Mouse (Mus musculus) midbrain, embryonic 13.5 days (tissue): ENCODE measurements at regions not wholly inside any gene's neighbourhood (a gene's known extent, or its start where the extent isn't known, plus 50 kb on each side); places are given as distances from the start of the nearest gene placed in this dataset.

Experiments
- ATAC-seq: fragments of 200-750 bp; cut with Nextera tagmentation; 2 replicates; pipeline ENCODE4 v1.8.0; 2017; ENCODE audit warnings: mild to moderate bottlenecking, moderate TSS enrichment, moderate library complexity
- H3K27ac ChIP-seq: fragments of 300-500 bp; sonication (generic); 2 replicates; pipeline ENCODE4 v1.5.1; 2015; ENCODE audit warnings: inconsistent platforms, mild to moderate bottlenecking, moderate library complexity
- H3K27me3 ChIP-seq: fragments of 300-500 bp; sonication (generic); 2 replicates; pipeline ENCODE4 v1.6.1; 2015; ENCODE audit warnings: mild to moderate bottlenecking, inconsistent platforms
- H3K36me3 ChIP-seq: fragments of 300-500 bp; sonication (generic); 2 replicates; pipeline ENCODE4 v1.6.1; 2015; ENCODE audit warnings: mild to moderate bottlenecking, inconsistent platforms
- H3K4me1 ChIP-seq: fragments of 300-500 bp; sonication (generic); replicated peaks from 2 replicates; pipeline ENCODE4 v1.6.1; 2015; ENCODE audit warnings: inconsistent platforms
- H3K4me2 ChIP-seq: fragments of 300-500 bp; sonication (generic); replicated peaks from 2 replicates; pipeline ENCODE4 v1.6.1; 2015; ENCODE audit warnings: moderate library complexity, mild to moderate bottlenecking, inconsistent platforms
- H3K4me3 ChIP-seq: fragments of 300-500 bp; sonication (generic); replicated peaks from 2 replicates; pipeline ENCODE4 v1.5.1; 2015; ENCODE audit warnings: mild to moderate bottlenecking, inconsistent platforms
- H3K9ac ChIP-seq: fragments of 300-500 bp; sonication (generic); replicated peaks from 2 replicates; pipeline ENCODE4 v1.6.1; 2015; ENCODE audit warnings: mild to moderate bottlenecking, inconsistent platforms
- H3K9me3 ChIP-seq: fragments of 300-500 bp; sonication (generic); 2 replicates; pipeline ENCODE4 v1.6.1; 2016; ENCODE audit warnings: mild to moderate bottlenecking, inconsistent platforms
- WGBS: fragments of 180-500 bp; shearing (Covaris S2); methylation state at CpG from one replicate; pipeline ENCODE4 v1.1.7; 2015; 5-methylcytosine and 5-hydroxymethylcytosine counted together

DNA sequence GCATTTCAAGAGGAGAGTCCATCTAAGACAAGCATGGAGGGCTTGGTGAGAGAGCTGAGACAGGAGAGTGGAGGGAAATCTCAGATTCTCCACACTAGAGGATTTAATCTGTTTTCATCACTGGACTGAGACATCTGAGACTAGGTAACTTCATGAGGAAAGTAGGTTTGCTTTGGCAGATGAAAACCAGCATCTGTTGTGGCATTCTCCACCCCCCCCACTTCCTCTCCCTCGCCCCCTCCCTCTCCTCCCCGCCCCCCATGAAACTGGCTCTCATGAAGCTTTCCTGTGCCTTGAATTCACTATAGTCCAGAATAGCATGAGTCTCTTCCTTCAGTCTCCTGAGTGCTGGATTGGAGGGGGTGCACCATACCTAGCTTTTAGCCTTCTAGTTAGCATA lies 670.7 kb downstream of the Zfp706 start:
- no peak overlapping the region for H3K27ac ChIP-seq
- no peaks in the 10 kb centered on the region for H3K27me3 ChIP-seq
- H3K4me1 ChIP-seq, result no peaks in the 10 kb centered on the region
- H3K9ac ChIP-seq, result no peak overlapping the region
- H3K4me2 ChIP-seq, result no peak overlapping the region
- no peak for ATAC-seq
- H3K4me3 ChIP-seq, result no peak overlapping the region
- no peaks in the 10 kb centered on the region for H3K36me3 ChIP-seq
- H3K9me3 ChIP-seq, result no peaks in the 10 kb centered on the region
- 74% methylated on average over 2 of the region's 2 CpGs for WGBS

DNA sequence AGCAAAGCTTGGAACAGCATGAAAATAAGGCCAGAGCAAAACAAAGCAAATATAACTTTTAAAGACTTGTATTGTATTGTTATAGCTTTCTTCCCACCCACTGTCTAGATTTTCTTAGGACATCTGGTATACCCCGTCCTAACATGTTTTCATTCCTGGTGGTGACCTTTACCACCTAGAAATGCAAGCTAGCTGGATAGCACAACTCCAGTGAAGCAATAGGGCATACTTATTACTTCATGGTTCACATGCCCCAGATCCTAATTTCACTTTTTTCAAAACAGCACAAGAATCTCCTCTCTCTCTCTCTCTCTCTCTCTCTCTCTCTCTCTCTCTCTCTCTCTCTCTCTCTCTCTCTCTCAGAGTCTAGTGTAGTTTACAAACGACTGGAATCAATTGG lies 672.5 kb downstream of the Zfp706 start:
- Histone ChIP-seq H3K4me2 (no peak overlapping the region), H3K27ac (no peak overlapping the region), H3K9ac (no peak overlapping the region), H3K9me3 (no peaks in the 10 kb centered on the region), H3K27me3 (no peaks in the 10 kb centered on the region), H3K36me3 (no peaks in the 10 kb centered on the region), H3K4me1 (no peaks in the 10 kb centered on the region), H3K4me3 (no peak overlapping the region)
- WGBS, result 65% methylated on average over 2 of the region's 2 CpGs
- no peak for ATAC-seq

DNA sequence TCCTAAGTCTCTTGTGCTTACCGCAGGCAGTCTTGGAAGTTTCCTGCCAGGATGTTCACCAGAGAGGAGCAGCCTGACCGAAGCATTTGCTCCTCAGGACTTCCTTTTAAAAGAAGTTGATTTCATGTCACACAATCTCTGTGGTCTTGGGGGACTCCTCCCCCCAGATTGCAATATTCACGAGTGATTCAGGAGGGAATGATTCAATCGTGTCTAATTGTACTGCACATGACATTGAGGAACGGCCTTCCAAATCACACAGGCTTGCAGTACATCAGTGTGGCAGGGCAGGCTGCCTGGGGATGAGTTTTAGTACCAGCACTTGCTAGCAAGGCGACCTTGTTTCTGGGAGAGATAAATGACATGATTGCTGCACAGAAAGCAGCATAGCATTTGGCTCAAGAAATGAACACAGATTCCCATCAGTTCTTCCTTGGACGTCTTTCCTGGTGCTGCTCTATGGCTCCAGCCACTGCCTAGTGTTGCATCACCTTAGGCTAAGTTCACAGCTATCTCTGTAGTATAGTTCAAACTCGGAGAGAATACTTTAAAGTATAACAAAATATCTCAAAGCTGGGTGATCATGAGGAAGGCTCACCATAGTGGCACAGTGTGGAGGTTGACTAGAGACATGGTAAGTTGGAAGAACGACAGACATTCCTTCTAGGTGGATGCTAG lies 673.0 kb downstream of the Zfp706 start:
- no peak overlapping the region for H3K27ac ChIP-seq

DNA sequence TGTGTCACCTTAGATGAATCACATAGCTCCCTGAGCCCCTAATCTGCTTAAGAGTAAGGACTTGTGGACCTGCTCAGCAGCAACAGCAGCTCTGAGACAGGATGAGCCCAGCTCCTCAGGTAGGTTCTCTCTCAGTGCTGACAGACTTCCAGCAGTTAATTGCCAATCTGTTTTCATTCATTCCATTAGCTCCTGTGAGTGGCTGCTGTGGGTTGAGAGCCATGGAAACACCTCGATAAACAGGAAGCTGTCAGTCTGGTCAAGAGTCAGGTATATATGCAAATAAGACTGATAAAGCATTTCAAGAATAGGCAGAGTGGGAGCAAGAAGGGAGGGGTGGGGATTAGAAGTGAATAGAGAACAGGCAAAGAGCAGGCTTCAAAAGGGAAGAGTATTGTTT lies 673.7 kb downstream of the Zfp706 start:
- Histone ChIP-seq H3K9ac (no peak overlapping the region), H3K4me3 (no peak overlapping the region), H3K27me3 (no peaks in the 10 kb centered on the region), H3K9me3 (no peaks in the 10 kb centered on the region), H3K27ac (no peak overlapping the region), H3K4me2 (no peak overlapping the region), H3K36me3 (no peaks in the 10 kb centered on the region), H3K4me1 (no peaks in the 10 kb centered on the region)
- WGBS, result 86% methylated on average over 1 of the region's 1 CpGs
- ATAC-seq, result no peak

More for the DNA sequence above, 673.0 kb downstream of the Zfp706 start:
- Histone ChIP-seq H3K9me3 (no peaks in the 10 kb centered on the region), H3K4me1 (no peaks in the 10 kb centered on the region), H3K4me2 (no peak overlapping the region), H3K4me3 (no peak overlapping the region), H3K36me3 (no peaks in the 10 kb centered on the region), H3K9ac (no peak overlapping the region), H3K27me3 (no peaks in the 10 kb centered on the region)
- 89% methylated on average over 9 of the region's 9 CpGs for WGBS
- no peak for ATAC-seq

DNA sequence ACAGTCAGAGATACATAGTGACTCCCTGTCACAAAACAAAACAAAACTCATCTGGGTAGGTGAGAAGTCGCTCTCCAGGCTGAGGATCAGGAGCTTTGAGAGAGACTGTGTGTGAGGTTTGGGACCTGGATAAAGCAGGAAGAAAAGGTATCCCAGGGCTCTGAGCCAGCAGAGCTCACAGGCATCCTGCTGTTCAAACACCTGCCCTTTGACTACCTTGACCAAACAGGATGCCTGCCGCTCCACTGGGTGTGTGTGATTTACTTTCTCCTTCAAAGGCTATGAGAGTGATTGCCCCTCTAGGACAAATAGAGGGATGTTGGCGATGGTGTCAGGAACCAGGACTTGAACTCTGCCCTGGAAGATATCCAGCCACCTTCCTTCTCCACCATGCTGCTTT lies 674.3 kb downstream of the Zfp706 start:
- Histone ChIP-seq H3K9me3 (no peaks in the 10 kb centered on the region), H3K4me1 (no peaks in the 10 kb centered on the region), H3K4me3 (no peak overlapping the region), H3K36me3 (no peaks in the 10 kb centered on the region), H3K9ac (no peak overlapping the region), H3K27ac (no peak overlapping the region), H3K4me2 (no peak overlapping the region), H3K27me3 (no peaks in the 10 kb centered on the region)
- ATAC-seq, result no peak
- 83% methylated on average over 3 of the region's 3 CpGs for WGBS
